Mouse (Mus musculus) forebrain, embryonic 13.5 days (tissue): Measurements from ENCODE around the gene Atp6v1fnb. TPM values are rescaled to one million over a fixed set of nuclear protein-coding genes. Genes with fewer than 3 reads are reported as not detected.

Experiments
- ATAC-seq: fragments of 200-750 bp; cut with Nextera tagmentation; 2 replicates; pipeline ENCODE4 v1.8.0; 2017
- H3K27ac ChIP-seq: fragments of 300-500 bp; sonication (generic); 2 replicates; pipeline ENCODE4 v1.5.1; 2015; ENCODE audit warnings: inconsistent platforms, mild to moderate bottlenecking, moderate library complexity
- H3K27me3 ChIP-seq: fragments of 300-500 bp; sonication (generic); 2 replicates; pipeline ENCODE4 v1.6.1; 2015; ENCODE audit warnings: mild to moderate bottlenecking, inconsistent platforms
- H3K36me3 ChIP-seq: fragments of 300-500 bp; sonication (generic); 2 replicates; pipeline ENCODE4 v1.6.1; 2015; ENCODE audit warnings: mild to moderate bottlenecking, inconsistent platforms; ENCODE audit not compliant: poor library complexity, severe bottlenecking
- H3K4me1 ChIP-seq: fragments of 300-500 bp; sonication (generic); 2 replicates; pipeline ENCODE4 v1.6.1; 2015; ENCODE audit warnings: inconsistent platforms
- H3K4me2 ChIP-seq: fragments of 300-500 bp; sonication (generic); 2 replicates; pipeline ENCODE4 v1.6.1; 2015; ENCODE audit warnings: inconsistent platforms, mild to moderate bottlenecking, moderate library complexity
- H3K4me3 ChIP-seq: fragments of 300-500 bp; sonication (generic); 2 replicates; pipeline ENCODE4 v1.5.1; 2015; ENCODE audit warnings: mild to moderate bottlenecking, inconsistent platforms
- H3K9ac ChIP-seq: fragments of 300-500 bp; sonication (generic); 2 replicates; pipeline ENCODE4 v1.6.1; 2015; ENCODE audit warnings: mild to moderate bottlenecking, inconsistent platforms
- H3K9me3 ChIP-seq: fragments of 300-500 bp; sonication (generic); replicated peaks from 2 replicates; pipeline ENCODE4 v1.6.1; 2016; ENCODE audit warnings: inconsistent platforms
- WGBS: fragments of 180-500 bp; shearing (Covaris S2); methylation state at CpG from one replicate; pipeline ENCODE4 v1.1.7; 2015; 5-methylcytosine and 5-hydroxymethylcytosine counted together
- polyA plus RNA-seq: library from polyadenylated mRNA; unstranded; fragments of >200 nt; fragmentation: Nextera tagmentation; extraction: Ambion mirVana; gene quantifications from 2 replicates; pipeline ENCODE4 v1.2.1, GENCODE M21; 2015

The Atp6v1fnb gene
- polyA plus RNA-seq, 1 experiment from 2014 or later = 0.41 TPM

- peaks cover 21% of the 10 kb centered on the region for H3K36me3 ChIP-seq
- peak overlapping the region; percentile 74 for H3K4me2 ChIP-seq
- H3K4me3 ChIP-seq = peak overlapping the region; percentile 46
- H3K9me3 ChIP-seq = no peaks in the 10 kb centered on the region
- H3K27ac ChIP-seq = no peak overlapping the region; the same call in 1 of the 2 replicates
- H3K4me1 ChIP-seq = peaks cover 17% of the 10 kb centered on the region
- H3K9ac ChIP-seq = peak overlapping the region; percentile 67
- 2% methylated on average over 33 of the region's 33 CpGs for WGBS
- ATAC-seq = peak; percentile 95
- H3K27me3 ChIP-seq = peaks cover 27% of the 10 kb centered on the region; the same call in 1 of the 2 replicates
Observed at GRCm38 (mm10) chr6:29473941-29474691, 2.9 kb downstream of the Atp6v1fnb start.

GRCm38 (mm10) chr6:29474736-29475135 is 3.5 kb downstream of the Atp6v1fnb start:
- ATAC-seq = no peak
- H3K36me3 ChIP-seq = peaks cover 20% of the 10 kb centered on the region
- H3K4me2 ChIP-seq = no peak overlapping the region
- peaks cover 27% of the 10 kb centered on the region; the same call in 1 of the 2 replicates for H3K27me3 ChIP-seq
- WGBS = 58% methylated on average over 2 of the region's 2 CpGs
- H3K27ac ChIP-seq = no peak overlapping the region
- H3K4me1 ChIP-seq = peaks cover 15% of the 10 kb centered on the region
- H3K4me3 ChIP-seq = no peak overlapping the region
- no peaks in the 10 kb centered on the region for H3K9me3 ChIP-seq
- H3K9ac ChIP-seq = no peak overlapping the region

- H3K27me3 ChIP-seq = peaks cover 26% of the 10 kb centered on the region
- H3K9me3 ChIP-seq = no peaks in the 10 kb centered on the region
- H3K4me3 ChIP-seq = no peak overlapping the region
- no peak overlapping the region for H3K27ac ChIP-seq
- no peak for ATAC-seq
- H3K4me1 ChIP-seq = peaks cover 8% of the 10 kb centered on the region
- H3K9ac ChIP-seq = no peak overlapping the region
- H3K4me2 ChIP-seq = no peak overlapping the region
- WGBS = 91% methylated on average over 13 of the region's 13 CpGs
- no peaks in the 10 kb centered on the region for H3K36me3 ChIP-seq
Observed at GRCm38 (mm10) chr6:29482691-29483090, 11.5 kb downstream of the Atp6v1fnb start.

- peak; percentile 68 for ATAC-seq
- Histone ChIP-seq H3K4me3 (peak overlapping the region; percentile 33), H3K9me3 (no peaks in the 10 kb centered on the region), H3K9ac (no peak overlapping the region; the same call in 1 of the 2 replicates), H3K36me3 (no peaks in the 10 kb centered on the region), H3K4me2 (peak overlapping the region; percentile 65), H3K4me1 (peaks cover 8% of the 10 kb centered on the region), H3K27ac (no peak overlapping the region), H3K27me3 (peaks cover 19% of the 10 kb centered on the region)
- WGBS = 6% methylated on average over 26 of the region's 26 CpGs
Observed at GRCm38 (mm10) chr6:29484716-29485559, 13.7 kb downstream of the Atp6v1fnb start.

GRCm38 (mm10) chr6:29485951-29486350 is 14.7 kb downstream of the Atp6v1fnb start:
- Histone ChIP-seq H3K4me1 (peaks cover 8% of the 10 kb centered on the region), H3K9me3 (no peaks in the 10 kb centered on the region), H3K4me3 (no peak overlapping the region), H3K27me3 (peaks cover 19% of the 10 kb centered on the region), H3K4me2 (no peak overlapping the region), H3K9ac (no peak overlapping the region), H3K27ac (no peak overlapping the region), H3K36me3 (no peaks in the 10 kb centered on the region)
- no peak for ATAC-seq
- WGBS = 58% methylated on average over 2 of the region's 2 CpGs

- no peaks in the 10 kb centered on the region for H3K36me3 ChIP-seq
- WGBS = 81% methylated on average over 4 of the region's 4 CpGs
- 0 out of 2 replicates have a peak, but pooled peaks cover 7% of the 10 kb centered on the region for H3K4me1 ChIP-seq
- ATAC-seq = no peak
- H3K27me3 ChIP-seq = peaks cover 43% of the 10 kb centered on the region
- H3K4me2 ChIP-seq = no peak overlapping the region
- no peak overlapping the region for H3K27ac ChIP-seq
- H3K4me3 ChIP-seq = no peak overlapping the region
- no peak overlapping the region for H3K9ac ChIP-seq
- H3K9me3 ChIP-seq = no peaks in the 10 kb centered on the region
Observed at GRCm38 (mm10) chr6:29494101-29494500, 22.9 kb downstream of the Atp6v1fnb start.

- no peak overlapping the region for H3K27ac ChIP-seq
- no peak for ATAC-seq
- H3K9me3 ChIP-seq = no peaks in the 10 kb centered on the region
- H3K4me3 ChIP-seq = no peak overlapping the region
- peak overlapping the region; percentile 25; the same call in 1 of the 2 replicates for H3K4me2 ChIP-seq
- no peak overlapping the region for H3K9ac ChIP-seq
- peaks cover 44% of the 10 kb centered on the region for H3K27me3 ChIP-seq
- H3K4me1 ChIP-seq = 0 out of 2 replicates have a peak, but pooled peaks cover 7% of the 10 kb centered on the region
- H3K36me3 ChIP-seq = no peaks in the 10 kb centered on the region
- WGBS = 15% methylated on average over 24 of the region's 25 CpGs
Observed at GRCm38 (mm10) chr6:29496270-29496669, 25.0 kb downstream of the Atp6v1fnb start.

GRCm38 (mm10) chr6:29497791-29498190 is 26.6 kb downstream of the Atp6v1fnb start:
- no peak overlapping the region for H3K4me3 ChIP-seq
- H3K4me1 ChIP-seq = 0 out of 2 replicates have a peak, but pooled peaks cover 7% of the 10 kb centered on the region
- no peak for ATAC-seq
- H3K27ac ChIP-seq = no peak overlapping the region
- no peak overlapping the region for H3K4me2 ChIP-seq
- peaks cover 39% of the 10 kb centered on the region for H3K27me3 ChIP-seq
- no peaks in the 10 kb centered on the region for H3K9me3 ChIP-seq
- H3K36me3 ChIP-seq = no peaks in the 10 kb centered on the region
- 37% methylated on average over 2 of the region's 2 CpGs for WGBS
- no peak overlapping the region for H3K9ac ChIP-seq

GRCm38 (mm10) chr6:29500177-29500576 is 28.9 kb downstream of the Atp6v1fnb start:
- WGBS = 96% methylated on average over 7 of the region's 7 CpGs
- no peak overlapping the region for H3K4me2 ChIP-seq
- no peak for ATAC-seq

GRCm38 (mm10) chr6:29500810-29501209 is 29.6 kb downstream of the Atp6v1fnb start:
- WGBS = 83% methylated on average over 6 of the region's 6 CpGs
- H3K9ac ChIP-seq = no peak overlapping the region
- peaks cover 40% of the 10 kb centered on the region for H3K27me3 ChIP-seq
- H3K9me3 ChIP-seq = no peaks in the 10 kb centered on the region
- H3K36me3 ChIP-seq = no peaks in the 10 kb centered on the region
- H3K27ac ChIP-seq = no peak overlapping the region
- ATAC-seq = no peak
- no peak overlapping the region for H3K4me3 ChIP-seq
- no peak overlapping the region for H3K4me2 ChIP-seq
- 0 out of 2 replicates have a peak, but pooled peaks cover 7% of the 10 kb centered on the region for H3K4me1 ChIP-seq

More at GRCm38 (mm10) chr6:29500177-29500576, 28.9 kb downstream of the Atp6v1fnb start:
- Histone ChIP-seq H3K9me3 (no peaks in the 10 kb centered on the region), H3K4me3 (no peak overlapping the region), H3K9ac (no peak overlapping the region), H3K36me3 (no peaks in the 10 kb centered on the region), H3K27me3 (peaks cover 41% of the 10 kb centered on the region), H3K4me1 (0 out of 2 replicates have a peak, but pooled peaks cover 7% of the 10 kb centered on the region), H3K27ac (no peak overlapping the region)

GRCm38 (mm10) chr6:29501599-29501998 is 30.4 kb downstream of the Atp6v1fnb start:
- 86% methylated on average over 1 of the region's 1 CpGs for WGBS
- peaks cover 40% of the 10 kb centered on the region for H3K27me3 ChIP-seq
- no peak overlapping the region for H3K4me2 ChIP-seq
- H3K36me3 ChIP-seq = no peaks in the 10 kb centered on the region
- H3K9ac ChIP-seq = no peak overlapping the region
- no peaks in the 10 kb centered on the region for H3K9me3 ChIP-seq
- H3K4me1 ChIP-seq = 0 out of 2 replicates have a peak, but pooled peaks cover under 1% of the 10 kb centered on the region
- H3K4me3 ChIP-seq = no peak overlapping the region
- ATAC-seq = no peak
- no peak overlapping the region for H3K27ac ChIP-seq

- Histone ChIP-seq H3K4me1 (peaks cover 12% of the 10 kb centered on the region), H3K4me3 (no peak overlapping the region), H3K4me2 (no peak overlapping the region), H3K27ac (no peak overlapping the region), H3K36me3 (no peaks in the 10 kb centered on the region), H3K27me3 (peaks cover 50% of the 10 kb centered on the region), H3K9me3 (no peaks in the 10 kb centered on the region), H3K9ac (no peak overlapping the region)
- WGBS = 85% methylated on average over 5 of the region's 5 CpGs
- no peak for ATAC-seq
Observed at GRCm38 (mm10) chr6:29505493-29505892, 34.3 kb downstream of the Atp6v1fnb start.
